Mouse (Mus musculus) ovary, postnatal 10 days (tissue): ENCODE measurements around the gene Wwox.
A peak's percentile ranks its signal among the peaks of the same experiment; 100 is the strongest.

ENCODE experiments used
- DNase-seq: peaks from one replicate; pipeline ENCODE4 v3.0.0; 2022; ENCODE audit warnings: low spot score

Wwox gene

DNA sequence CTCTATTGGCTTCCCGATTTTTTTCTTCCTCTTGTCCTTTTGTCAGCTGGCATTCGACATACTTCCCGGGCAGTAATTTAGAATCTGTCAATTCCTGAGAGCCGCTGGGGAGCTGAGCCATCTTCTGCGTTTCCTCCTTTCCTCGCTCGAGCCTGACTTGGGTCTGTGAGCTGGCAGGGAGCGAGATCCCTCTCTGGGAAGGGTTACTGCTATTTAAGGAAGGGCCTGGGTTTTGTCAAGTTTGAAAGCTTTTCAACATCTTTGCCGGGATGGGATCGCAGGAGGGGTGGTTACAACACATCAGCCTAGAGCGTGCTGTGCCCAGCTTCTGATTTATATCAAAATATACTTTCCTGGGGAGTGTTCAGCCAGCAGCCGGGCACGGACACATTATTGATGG lies 725.4 kb downstream of the Wwox start:
- DNase-seq = peak; percentile 10

DNA sequence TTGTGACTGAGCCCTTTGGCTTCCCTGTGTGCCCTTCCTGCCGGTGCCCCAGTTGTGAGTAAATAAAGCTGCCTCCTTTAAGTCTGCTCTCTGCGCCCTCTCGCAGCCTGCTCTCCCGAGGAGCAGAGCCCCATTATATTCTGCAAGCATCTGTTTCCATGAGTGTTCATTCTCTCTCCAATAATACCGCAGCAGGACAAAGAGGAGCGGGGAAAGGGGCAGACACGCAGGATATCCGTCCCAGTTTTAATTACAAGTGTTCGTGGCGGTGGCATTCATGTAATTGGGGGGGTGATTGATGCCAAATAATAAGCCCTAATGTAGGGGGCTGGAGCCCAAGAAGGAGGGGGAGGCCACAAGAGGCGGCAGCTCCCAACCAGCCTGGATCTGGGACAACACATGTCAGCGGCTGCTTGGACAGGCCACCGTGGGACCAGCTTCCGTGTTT lies 734.2 kb downstream of the Wwox start:
- no peak for DNase-seq

DNA sequence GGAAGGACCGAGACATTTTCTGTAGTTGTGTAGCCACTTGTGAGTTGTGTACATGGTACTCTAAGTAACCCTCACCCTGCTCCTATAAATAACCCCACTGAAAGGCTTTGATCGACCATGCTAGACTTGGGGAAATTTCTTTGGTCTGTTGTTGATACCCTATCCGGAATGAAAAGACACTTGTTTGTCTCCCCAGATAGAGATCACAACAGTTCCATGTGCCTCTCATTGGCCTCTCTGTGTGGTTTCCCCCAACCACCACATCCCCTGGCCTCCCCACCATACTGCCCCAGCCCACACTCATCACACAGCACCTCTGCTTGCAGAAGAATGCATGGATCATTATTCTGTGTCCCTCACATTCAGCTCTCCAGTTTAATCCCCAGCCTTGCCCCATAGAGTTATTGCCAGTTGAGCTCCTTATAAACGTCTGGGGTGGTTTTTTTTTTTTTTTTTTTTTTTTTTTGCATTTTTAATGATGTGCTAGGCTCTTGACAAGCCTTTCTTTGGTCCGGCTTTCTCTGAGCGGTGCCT lies 746.0 kb downstream of the Wwox start:
- DNase-seq = no peak

DNA sequence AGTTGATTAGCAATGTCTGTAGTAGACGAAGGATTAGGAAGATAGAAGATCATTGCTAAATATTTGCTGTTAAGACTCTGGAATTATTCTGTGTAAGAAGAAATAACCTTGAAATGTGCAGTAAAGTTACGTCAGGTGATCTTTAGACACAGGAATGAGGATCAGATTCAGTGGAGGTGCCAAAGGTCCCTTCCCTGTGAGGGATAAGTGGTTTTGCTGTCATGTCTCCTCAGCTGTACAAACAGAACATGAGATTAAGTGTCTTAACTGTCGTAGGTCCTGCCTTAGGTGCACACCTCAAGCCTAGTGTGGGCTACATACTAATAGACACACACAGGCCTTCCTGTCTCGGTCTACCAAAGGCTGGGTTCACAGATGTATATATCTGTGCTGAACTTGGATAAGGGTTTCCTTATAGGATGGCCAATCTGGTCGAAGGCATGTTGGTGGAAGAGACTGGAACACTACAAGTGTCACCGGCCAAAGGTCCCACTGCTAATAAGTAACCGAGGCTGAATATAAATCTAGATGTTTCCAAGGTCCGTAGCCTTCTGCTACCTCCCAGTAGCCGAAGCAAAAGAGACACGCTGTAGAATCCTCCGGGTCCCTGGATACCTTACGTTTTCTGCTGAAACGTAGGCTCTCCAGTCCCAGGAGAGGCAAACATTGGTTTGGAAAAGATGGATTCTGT lies 746.8 kb downstream of the Wwox start:
- DNase-seq = no peak

DNA sequence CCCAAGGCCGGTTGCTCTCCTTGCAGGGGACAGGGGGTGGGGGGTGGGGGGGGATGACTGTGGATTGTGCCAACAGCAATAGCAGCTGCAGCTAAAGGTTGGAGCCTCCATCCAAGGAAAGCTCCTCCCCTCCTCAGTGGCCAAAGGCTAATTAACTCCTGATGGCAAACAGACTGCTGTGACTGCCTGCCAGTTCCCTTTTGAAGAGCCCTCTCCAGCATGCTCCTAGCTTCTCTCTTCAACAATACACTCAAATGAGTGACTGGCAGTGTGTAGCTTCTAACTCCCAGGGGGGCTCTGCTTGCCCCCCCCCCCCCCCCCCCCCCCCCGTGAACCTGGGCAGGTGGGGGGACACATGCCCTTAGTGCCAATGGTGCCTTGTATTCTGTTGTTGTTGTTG lies 747.4 kb downstream of the Wwox start:
- DNase-seq = no peak

DNA sequence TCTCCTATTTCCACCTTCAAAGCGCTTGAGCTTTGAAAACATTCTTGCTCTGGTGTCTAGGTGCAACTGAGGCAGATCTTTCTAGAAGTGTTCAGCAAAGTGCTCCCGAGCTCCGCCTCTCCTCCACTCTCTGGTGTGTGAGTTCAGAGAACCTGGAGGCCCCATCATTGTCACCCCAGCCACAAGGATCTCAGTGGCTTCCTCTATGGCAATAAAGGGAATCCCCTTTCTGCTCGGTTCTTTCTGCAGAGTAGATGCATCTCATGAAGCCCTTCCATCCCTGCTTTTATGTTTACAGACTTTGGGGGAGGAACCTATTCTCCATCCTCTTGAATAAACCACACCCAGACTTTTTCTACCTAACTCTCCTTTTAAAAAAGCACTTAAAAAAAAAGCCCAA lies 749.0 kb downstream of the Wwox start:
- no peak for DNase-seq

DNA sequence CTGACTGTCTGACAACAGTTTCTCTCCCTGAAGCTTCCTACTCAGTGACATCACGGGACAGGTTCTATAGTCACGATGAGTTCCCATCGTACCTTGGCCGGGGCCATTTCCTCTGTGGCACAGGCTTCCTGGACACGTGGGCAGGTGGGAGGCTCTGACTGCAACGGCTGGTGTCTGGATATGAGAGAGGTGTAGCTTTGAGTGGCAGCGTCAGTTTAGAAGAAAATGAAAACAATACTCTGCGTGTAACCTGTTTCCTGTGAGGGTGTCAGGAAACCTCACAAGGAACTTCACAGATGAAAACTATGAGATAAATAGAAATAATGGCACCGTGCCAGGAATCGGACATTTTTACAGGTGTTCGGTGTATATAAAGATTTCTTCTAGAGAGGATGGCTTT lies 750.4 kb downstream of the Wwox start:
- DNase-seq = no peak

DNA sequence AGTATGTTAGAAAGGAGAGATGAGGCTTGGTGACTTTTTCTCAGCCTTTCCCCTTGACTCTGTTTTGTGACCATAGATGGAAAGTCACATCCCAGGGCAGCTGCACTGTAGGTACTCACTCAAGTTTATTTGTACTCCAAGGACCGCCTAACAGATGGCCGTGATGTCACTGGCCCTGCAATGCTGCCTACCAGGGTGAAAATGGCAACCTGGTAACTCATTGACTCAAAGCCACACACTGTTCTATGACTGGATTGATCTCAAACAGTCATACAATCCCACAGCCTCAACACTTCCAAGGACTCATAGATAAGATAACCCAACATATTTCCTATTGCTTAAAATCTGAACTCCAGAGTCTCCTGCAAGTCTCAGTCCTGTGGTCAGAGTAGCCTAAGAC lies 754.3 kb downstream of the Wwox start:
- no peak for DNase-seq

DNA sequence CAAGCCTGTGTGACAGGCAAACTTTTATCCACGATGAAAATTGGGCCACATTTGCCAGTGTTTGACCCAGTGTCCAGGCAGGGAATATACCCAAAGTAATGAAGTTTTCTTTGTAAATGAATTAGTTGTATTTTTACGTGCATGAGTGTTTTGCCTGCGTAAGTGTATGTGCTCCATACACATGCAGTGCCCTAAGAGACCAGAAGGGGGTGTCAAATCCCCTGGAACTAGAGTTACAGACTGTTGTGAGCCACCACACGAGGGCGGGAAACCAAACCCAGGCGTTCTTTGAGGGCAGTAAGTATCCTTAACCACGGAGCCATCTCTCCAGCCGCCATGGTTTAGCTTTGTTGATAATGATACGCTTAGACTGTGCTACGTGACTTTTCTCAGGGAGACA lies 755.9 kb downstream of the Wwox start:
- DNase-seq = no peak

DNA sequence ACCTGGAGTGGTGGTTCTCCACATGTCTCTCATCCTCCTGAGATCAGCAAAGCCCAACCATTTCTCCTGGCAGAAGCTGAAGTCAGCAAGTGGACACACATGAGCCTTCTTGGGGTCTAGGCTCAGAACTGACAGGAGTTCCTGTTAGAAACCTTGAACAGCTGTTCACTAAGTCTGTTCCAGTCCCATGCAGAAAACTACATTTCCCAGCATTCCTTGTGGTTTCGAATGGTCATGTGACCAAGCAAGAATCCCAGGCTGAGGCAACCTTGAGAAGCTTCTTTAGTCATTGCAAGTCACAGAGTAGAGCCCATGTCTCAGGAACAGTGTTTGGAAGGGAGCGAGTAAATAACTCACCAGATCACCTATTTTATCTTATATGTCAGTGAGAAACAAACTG lies 757.4 kb downstream of the Wwox start:
- DNase-seq = no peak

DNA sequence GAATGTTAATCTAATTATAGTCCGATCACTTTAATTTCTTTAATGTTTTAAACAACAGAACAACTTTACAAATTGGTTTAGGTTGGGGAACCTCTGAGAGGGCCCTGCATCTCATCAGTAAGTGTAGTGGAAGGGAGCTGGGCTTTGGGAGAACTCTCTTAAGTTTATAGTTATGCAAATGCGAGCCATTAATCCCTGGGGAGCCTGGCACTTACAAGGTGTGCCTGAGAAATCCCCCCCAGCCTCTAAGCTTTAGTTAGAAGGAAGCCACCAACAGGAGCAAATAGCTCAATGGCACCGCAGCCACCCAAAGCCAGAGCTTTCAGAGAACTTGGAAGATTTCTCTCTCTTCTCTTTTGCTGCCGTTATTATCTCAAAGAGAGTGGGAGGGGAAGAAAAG lies 759.7 kb downstream of the Wwox start:
- no peak for DNase-seq

DNA sequence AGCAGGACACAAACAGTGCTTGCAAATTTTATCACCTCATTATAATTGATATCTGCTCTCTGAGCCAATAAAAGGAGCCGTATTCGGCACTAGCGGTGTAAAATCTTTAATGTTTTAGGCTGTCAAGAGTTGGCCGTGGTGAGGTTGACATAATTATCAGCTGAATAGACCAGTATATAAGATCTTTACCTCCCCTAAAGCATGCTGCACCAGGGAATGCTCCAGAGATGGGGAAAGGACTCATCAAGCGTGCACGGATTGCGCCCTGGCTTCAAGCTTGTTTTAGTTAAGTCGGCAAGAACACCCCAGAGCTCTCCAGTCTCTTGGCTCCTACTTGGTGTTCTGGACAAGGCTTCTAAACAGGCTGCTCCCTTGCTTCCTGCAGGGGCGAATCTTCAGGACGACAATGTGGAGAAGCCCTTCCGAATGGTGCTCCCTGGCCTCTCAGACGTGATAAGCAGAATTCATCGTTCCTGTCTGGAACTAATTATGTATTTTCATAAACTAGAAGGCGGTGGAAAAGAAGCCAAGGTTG lies 760.2 kb downstream of the Wwox start:
- no peak for DNase-seq

DNA sequence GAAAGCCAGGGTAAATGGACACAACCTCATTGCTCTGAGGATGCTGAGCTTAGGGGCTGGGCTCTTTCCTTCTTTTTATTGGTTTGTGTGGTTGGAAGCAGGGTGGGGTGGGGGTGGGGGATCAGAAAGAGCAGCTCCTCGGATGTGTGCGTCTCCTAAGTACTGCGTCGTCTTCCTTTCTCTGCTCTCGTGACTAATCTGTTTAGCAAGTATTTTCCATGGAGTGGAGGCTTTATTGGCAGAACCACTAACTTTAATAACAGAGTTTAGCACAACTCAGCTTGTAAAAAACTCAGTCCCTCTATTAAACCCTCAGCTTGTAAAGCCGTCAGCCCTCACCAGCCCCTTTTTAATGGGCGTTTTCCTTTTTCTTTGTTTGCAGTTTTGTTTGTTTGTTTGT lies 762.3 kb downstream of the Wwox start:
- no peak for DNase-seq

DNA sequence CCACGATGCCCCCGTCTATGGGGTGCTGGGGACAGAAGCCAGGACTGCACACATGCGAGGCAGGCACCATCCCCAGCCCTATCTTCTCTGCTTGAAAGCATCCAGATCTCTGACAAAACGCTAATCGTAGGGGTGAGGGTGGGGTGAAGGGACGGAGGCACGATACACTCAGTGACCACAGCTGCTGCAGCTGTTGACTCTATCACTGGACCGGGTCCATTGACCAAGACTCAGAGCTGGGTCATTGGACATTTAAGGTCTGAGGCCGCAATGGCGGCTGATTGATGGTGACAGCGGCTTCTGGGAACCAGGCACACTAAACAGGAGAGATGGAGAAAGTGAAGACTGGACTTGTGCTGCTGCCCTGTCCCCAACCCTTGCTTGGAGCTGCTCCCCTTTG lies 768.0 kb downstream of the Wwox start:
- DNase-seq = no peak

DNA sequence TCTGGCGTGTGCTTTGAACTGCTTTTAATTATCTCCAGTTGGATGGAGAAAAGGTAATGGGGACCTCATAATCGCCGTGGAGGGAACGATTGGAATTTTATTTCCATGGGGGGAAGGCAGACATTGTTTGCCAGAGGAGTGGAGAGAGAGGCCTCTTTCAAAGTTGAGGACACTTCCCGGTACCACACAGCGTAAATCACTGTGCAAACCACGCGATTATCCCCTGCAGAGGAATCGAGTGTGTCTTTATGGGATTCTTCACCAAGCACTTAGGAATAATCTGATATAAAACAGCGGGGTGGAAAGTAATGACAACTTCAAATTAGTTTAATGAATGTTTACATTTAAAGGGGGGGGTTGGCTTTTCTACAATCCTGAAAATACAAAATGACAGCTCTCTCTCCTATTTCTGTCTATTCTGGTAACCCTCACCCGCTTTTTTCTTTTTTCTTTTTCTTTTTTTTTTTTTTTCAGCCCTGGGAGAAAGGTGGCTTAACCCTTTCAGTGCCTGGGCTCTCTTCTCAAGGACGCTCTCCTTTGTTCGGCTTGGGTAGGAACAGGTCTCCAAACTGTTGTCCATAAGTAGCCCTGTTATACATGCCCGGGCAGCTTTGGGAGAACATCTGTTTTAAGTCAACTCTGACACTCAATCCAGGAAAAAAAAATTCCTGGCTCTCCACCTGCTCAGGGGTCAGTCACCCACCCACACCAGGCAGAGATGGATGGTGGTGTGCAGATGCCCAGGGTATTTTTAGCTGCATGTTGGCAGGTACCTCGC lies 769.1 kb downstream of the Wwox start:
- no peak for DNase-seq

DNA sequence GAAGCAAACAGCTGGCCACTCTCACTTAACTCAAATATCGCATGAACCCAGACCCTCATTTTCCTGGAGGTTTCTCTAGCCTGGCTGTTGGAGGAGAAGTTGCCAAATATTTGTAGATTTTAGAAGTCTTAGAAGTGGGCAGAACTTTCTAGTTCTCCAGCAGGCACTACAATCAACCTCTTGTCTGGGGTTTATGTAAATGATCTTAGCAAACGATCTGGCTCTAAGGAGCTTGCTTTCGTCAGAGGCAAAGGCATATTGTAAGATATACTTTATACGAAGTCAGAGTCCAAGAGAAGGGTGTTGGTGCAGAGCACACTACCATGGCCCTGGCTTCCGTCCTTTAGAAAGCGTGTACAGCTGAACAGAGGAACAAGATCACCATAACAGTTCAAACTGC lies 770.6 kb downstream of the Wwox start:
- no peak for DNase-seq

DNA sequence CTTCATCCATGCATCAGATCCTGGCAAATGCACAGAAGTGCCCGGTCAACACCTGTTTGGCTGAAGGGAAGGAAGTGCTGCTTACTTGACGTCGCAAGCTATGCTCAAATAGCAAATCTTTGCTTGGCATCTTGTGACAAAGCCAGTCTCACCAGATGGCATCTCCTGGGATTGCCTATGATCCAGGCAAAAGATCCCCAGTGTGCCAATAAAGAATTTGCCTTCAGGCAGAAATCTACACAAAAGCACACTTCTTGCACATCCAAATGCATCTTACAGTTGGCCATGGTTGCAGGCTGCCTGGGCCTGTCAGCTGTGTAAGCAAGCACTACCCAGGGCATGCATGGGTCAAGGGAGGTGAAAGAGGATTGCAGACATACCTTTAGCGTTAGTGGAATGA lies 773.7 kb downstream of the Wwox start:
- DNase-seq = no peak

DNA sequence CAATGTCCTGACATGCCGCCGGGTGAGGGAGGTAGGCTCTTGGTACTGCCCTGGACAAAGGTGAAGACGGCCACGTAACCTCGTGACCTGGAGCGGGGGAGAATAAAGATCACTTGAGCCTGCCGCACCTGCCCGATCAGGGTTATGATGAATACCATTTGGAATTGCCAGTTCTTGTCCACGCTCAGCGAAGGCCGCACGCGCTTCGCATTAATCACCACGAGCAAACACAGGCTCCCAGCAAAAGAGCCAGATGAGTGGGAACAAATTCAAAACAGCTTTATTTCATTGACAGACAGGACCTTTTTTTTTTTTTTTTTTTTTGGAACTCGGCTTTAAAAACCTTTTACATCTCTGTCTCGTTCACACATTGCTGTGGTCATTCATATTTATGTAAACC lies 775.4 kb downstream of the Wwox start:
- DNase-seq = no peak

DNA sequence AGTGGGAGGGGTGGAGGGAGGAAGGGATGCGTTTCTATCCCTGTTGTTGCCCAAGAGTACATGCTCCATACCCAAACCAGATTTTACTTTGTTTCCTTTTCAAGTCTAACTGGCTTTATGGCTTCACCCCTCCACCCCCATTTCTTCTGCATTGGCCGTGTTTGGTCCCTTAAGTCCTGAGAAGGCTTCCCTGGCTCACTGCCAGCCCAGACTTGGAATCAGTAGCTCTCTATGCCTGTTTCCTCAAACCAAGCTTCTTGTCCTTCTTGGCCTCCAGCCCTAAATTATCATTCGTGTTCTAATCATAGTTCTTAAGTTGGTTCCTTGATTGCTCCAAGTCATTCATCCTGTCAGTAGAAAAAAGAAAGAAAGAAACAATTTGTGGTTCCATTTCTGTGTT lies 777.3 kb downstream of the Wwox start:
- DNase-seq = no peak

DNA sequence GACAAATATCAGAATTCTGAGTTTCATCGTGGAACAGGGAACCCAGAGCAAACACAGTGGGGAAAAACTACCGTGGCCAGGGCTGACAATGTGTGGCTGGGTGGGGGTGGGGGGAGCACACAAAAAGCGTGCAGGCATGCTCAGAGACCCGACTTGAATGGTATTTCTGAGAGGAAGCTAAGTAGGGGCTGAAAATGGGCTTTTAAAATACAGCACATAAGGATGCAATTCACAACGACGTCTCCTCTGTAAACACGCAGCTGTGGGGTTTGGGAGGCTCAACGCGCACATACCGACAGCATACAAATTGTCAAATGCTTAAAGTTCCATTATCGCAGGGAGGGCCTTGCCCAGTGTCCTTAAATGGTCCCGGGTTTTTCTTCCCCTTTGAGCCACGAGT lies 783.1 kb downstream of the Wwox start:
- no peak for DNase-seq

DNA sequence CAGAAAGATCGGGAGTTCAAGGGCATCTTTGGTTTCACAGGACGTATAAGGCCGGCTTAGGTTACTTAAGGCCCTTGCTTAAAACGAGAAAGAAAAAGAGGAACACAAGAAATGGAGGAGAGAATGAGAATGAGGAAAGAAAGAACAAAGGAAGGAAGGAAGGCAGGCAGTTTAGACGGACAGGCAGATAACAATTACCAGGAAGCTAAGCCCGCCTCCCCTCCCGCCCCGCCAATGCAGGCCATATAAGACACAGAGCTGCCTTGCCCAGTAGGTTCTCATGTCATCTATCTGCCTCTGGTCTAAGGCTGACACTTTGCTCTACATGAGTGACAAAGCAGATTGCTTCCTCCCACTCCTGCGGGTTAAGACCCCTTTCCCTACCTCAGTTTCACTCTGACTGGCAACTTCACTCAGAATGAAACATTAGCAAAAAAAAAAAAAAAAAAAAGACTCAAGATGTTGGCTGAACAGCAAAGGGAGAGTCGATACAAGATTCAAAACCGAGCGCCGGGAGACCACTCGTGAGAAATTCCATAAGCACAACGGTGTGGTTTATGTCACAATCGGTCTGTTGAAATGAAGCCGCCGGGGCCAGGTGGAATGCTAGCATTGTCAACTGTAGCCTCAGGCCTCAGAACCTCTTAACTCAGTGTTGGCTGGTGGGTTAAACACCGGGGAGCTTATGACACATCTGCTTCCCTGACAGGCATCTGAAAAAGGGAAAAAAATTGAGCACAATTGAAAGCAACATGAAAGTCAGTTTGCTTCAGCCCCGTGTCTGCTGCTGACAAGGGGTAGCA lies 787.5 kb downstream of the Wwox start:
- DNase-seq = no peak

DNA sequence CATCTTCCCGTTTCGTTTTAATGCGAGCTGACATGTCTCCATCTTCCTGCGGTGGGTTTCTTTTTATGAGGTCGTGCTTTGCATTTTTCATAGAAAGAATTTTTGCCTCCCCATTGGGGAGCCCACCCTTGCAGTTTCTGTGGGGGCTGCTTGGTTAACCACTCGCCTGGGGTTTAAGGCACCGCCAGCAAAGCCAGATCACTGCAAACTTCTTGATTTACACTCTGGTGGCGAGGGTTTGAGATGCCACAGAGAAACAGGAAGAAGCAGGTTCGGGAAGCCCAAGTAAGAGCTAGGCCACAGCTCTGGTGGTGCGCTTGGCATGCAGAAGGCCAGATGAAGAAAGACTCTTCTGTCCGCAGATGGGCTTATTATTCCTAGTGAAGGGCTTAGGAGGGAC lies 789.4 kb downstream of the Wwox start:
- DNase-seq = no peak

DNA sequence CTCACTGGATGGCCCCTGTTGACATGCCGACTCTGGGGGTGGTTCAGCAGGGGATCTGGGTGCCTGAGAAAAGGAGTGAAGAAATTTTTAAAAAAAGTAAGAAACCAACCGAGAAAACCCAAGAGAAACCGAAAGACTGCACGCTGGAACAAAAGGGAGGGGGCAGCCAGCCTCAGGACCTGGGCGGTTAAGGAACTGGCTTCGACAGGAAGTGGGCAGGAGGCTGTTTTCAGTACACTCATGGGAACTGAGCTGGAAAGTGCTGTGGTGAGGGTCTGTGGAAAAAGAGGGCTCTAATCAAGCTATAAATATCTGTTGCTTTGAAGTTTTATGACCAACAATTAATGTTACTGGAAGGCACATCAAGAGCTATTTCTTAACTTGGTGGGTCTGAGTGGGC lies 794.6 kb downstream of the Wwox start:
- DNase-seq = no peak
